Mouse (Mus musculus): ENCODE data around the gene Naaa.

Gene Naaa

GRCm38 (mm10) chr5:92277437-92278394, at the start of gene Naaa:
Gene Naaa (minus strand): TSS chr5:92278170.
- DNase-seq (ENCODE audit: low spot score in 2 of 2) = peak; percentile 81 to 84

- no peak for DNase-seq (ENCODE audit: low spot score in 2 of 2)
Observed at GRCm38 (mm10) chr5:92327367-92327766, 49.4 kb upstream of the Naaa start.

- no peak for DNase-seq (ENCODE audit: low spot score in 2 of 2)
Observed at GRCm38 (mm10) chr5:92323264-92323663, 45.3 kb upstream of the Naaa start.

- DNase-seq (ENCODE audit: low spot score in 2 of 2) = no peak
Observed at GRCm38 (mm10) chr5:92322612-92323011, 44.6 kb upstream of the Naaa start.

GRCm38 (mm10) chr5:92321631-92322400, 43.8 kb upstream of the Naaa start:
- DNase-seq (ENCODE audit: low spot score in 2 of 2) = no peak

GRCm38 (mm10) chr5:92318596-92318995, 40.6 kb upstream of the Naaa start:
- no peak for DNase-seq (ENCODE audit: low spot score in 2 of 2)

GRCm38 (mm10) chr5:92318119-92318518, 40.1 kb upstream of the Naaa start:
- DNase-seq (ENCODE audit: low spot score in 2 of 2) = no peak

GRCm38 (mm10) chr5:92313776-92314175, 35.8 kb upstream of the Naaa start:
- no peak for DNase-seq (ENCODE audit: low spot score in 2 of 2)

GRCm38 (mm10) chr5:92312046-92312715, 34.2 kb upstream of the Naaa start:
- DNase-seq (ENCODE audit: low spot score in 2 of 2) = peak; percentile 91 to 93

GRCm38 (mm10) chr5:92309681-92310511, 31.9 kb upstream of the Naaa start, which contains the start of gene Sdad1:
Gene Sdad1 (minus strand): TSS chr5:92310479.
- DNase-seq (ENCODE audit: low spot score in 2 of 2) = peak; percentile 97 to 98

GRCm38 (mm10) chr5:92304291-92304690, 26.3 kb upstream of the Naaa start:
- DNase-seq (ENCODE audit: low spot score in 2 of 2) = no peak

GRCm38 (mm10) chr5:92302149-92302840, 24.3 kb upstream of the Naaa start:
- no peak for DNase-seq (ENCODE audit: low spot score in 2 of 2)

- no peak for DNase-seq (ENCODE audit: low spot score in 2 of 2)
Observed at GRCm38 (mm10) chr5:92294525-92294924, 16.6 kb upstream of the Naaa start.

GRCm38 (mm10) chr5:92291652-92292414, 13.9 kb upstream of the Naaa start:
- no peak for DNase-seq (ENCODE audit: low spot score in 2 of 2)

- no peak for DNase-seq (ENCODE audit: low spot score in 2 of 2)
Observed at GRCm38 (mm10) chr5:92287840-92288239, 9.9 kb upstream of the Naaa start.

GRCm38 (mm10) chr5:92283107-92283506, 5.1 kb upstream of the Naaa start:
- no peak for DNase-seq (ENCODE audit: low spot score in 2 of 2)

GRCm38 (mm10) chr5:92282571-92282970, 4.6 kb upstream of the Naaa start:
- DNase-seq (ENCODE audit: low spot score in 2 of 2) = no peak

GRCm38 (mm10) chr5:92278942-92279537, 1.1 kb upstream of the Naaa start:
- no peak for DNase-seq (ENCODE audit: low spot score in 2 of 2)

- no peak for DNase-seq (ENCODE audit: low spot score in 2 of 2)
Observed at GRCm38 (mm10) chr5:92270496-92270895, 7.5 kb downstream of the Naaa start.
